Mouse (Mus musculus) brain, embryonic 14.5 days (tissue): Measurements from ENCODE around the gene Pacrg.

ENCODE experiments used
- CTCF ChIP-seq: fragments of 200-500 bp; IDR thresholded peaks from 2 replicates; pipeline ENCODE4 v1.5.1; 2012; ENCODE audit warnings: inconsistent platforms, mild to moderate bottlenecking, moderate library complexity, borderline replicate concordance; ENCODE audit not compliant: insufficient read depth, insufficient read length; ENCODE audit errors: extremely low read depth
- POLR2A ChIP-seq: fragments of 200-500 bp; IDR thresholded peaks from 2 replicates; pipeline ENCODE4 v1.6.1; 2012; ENCODE audit warnings: mild to moderate bottlenecking, inconsistent platforms, borderline replicate concordance; ENCODE audit not compliant: poor library complexity, insufficient read depth, insufficient read length, severe bottlenecking; ENCODE audit errors: extremely low read depth

GRCm38 (mm10) chr17:10624699-10625424 lies 215.2 kb downstream of the Pacrg start:
- TF ChIP-seq CTCF (no peak), POLR2A (no peak)
